Mouse (Mus musculus) neural tube, embryonic 13.5 days (tissue): ENCODE results near the gene Igfbp7. TPM values are rescaled to one million over a fixed set of nuclear protein-coding genes. Genes with fewer than 3 reads are reported as not detected.
A peak's percentile ranks its signal among the peaks of the same experiment; 100 is the strongest.
"Not testable (repeated sequence)": the region's sequence is repeated elsewhere in the genome, so short reads cannot be mapped to it uniquely, and the experiment has no call there.

Experiments used
- ATAC-seq: fragments of 200-750 bp; cut with Nextera tagmentation; 2 replicates; pipeline ENCODE4 v1.8.0; 2017; ENCODE audit warnings: low read depth, mild to moderate bottlenecking, moderate TSS enrichment, moderate library complexity
- H3K27ac ChIP-seq: fragments of 300-500 bp; sonication (generic); replicated peaks from 2 replicates; pipeline ENCODE4 v1.5.1; 2015; ENCODE audit warnings: moderate library complexity, mild to moderate bottlenecking, inconsistent platforms
- H3K27me3 ChIP-seq: fragments of 300-500 bp; sonication (generic); 2 replicates; pipeline ENCODE4 v1.6.1; 2015; ENCODE audit warnings: mild to moderate bottlenecking, inconsistent platforms
- H3K36me3 ChIP-seq: fragments of 300-500 bp; sonication (generic); 2 replicates; pipeline ENCODE4 v1.6.1; 2015; ENCODE audit warnings: mild to moderate bottlenecking, inconsistent platforms
- H3K4me1 ChIP-seq: fragments of 300-500 bp; sonication (generic); replicated peaks from 2 replicates; pipeline ENCODE4 v1.6.1; 2015; ENCODE audit warnings: inconsistent platforms
- H3K4me2 ChIP-seq: fragments of 300-500 bp; sonication (generic); 2 replicates; pipeline ENCODE4 v1.6.1; 2015; ENCODE audit warnings: inconsistent platforms, mild to moderate bottlenecking, moderate library complexity
- H3K4me3 ChIP-seq: fragments of 300-500 bp; sonication (generic); 2 replicates; pipeline ENCODE4 v1.5.1; 2015; ENCODE audit warnings: mild to moderate bottlenecking, inconsistent platforms
- H3K9ac ChIP-seq: fragments of 300-500 bp; sonication (generic); 2 replicates; pipeline ENCODE4 v1.6.1; 2015; ENCODE audit warnings: moderate library complexity, mild to moderate bottlenecking, inconsistent platforms
- H3K9me3 ChIP-seq: fragments of 300-500 bp; sonication (generic); 2 replicates; pipeline ENCODE4 v1.6.1; 2016; ENCODE audit warnings: inconsistent platforms
- WGBS: fragments of 180-500 bp; shearing (Covaris S2); methylation state at CpG from one replicate; pipeline ENCODE4 v1.1.7; 2015; 5-methylcytosine and 5-hydroxymethylcytosine counted together
- polyA plus RNA-seq: library from polyadenylated mRNA; unstranded; fragments of >200 nt; fragmentation: Nextera tagmentation; extraction: Ambion mirVana; gene quantifications from 2 replicates; pipeline ENCODE4 v1.2.1, GENCODE M21; 2015

Igfbp7 gene
- polyA plus RNA-seq, 1 experiment from 2014 or later, result 62.6 TPM

- H3K27me3 ChIP-seq, result no peaks in the 10 kb centered on the region
- WGBS, result 41% methylated on average over 11 of the region's 11 CpGs
- no peak overlapping the region for H3K27ac ChIP-seq
- peaks cover 15% of the 10 kb centered on the region for H3K4me1 ChIP-seq
- H3K36me3 ChIP-seq, result no peaks in the 10 kb centered on the region
- no peak overlapping the region for H3K4me3 ChIP-seq
- no peak overlapping the region; the same call in 1 of the 2 replicates for H3K4me2 ChIP-seq
- ATAC-seq, result peak; percentile 57; the same call in 1 of the 2 replicates
- H3K9ac ChIP-seq, result no peak overlapping the region
- no peaks in the 10 kb centered on the region for H3K9me3 ChIP-seq
Observed at GRCm38 (mm10) chr5:77430471-77430870, 22.6 kb upstream of the Igfbp7 start.

GRCm38 (mm10) chr5:77430049-77430448 is 22.2 kb upstream of the Igfbp7 start:
- no peak overlapping the region; the same call in 1 of the 2 replicates for H3K4me2 ChIP-seq
- ATAC-seq, result peak; percentile 79
- peaks cover 15% of the 10 kb centered on the region for H3K4me1 ChIP-seq
- no peak overlapping the region for H3K4me3 ChIP-seq
- no peaks in the 10 kb centered on the region for H3K9me3 ChIP-seq
- H3K36me3 ChIP-seq, result no peaks in the 10 kb centered on the region
- H3K9ac ChIP-seq, result no peak overlapping the region
- WGBS, result 61% methylated on average over 4 of the region's 4 CpGs
- H3K27me3 ChIP-seq, result no peaks in the 10 kb centered on the region
- H3K27ac ChIP-seq, result no peak overlapping the region

GRCm38 (mm10) chr5:77428526-77428925 is 20.7 kb upstream of the Igfbp7 start:
- Histone ChIP-seq H3K27ac (no peak overlapping the region), H3K9ac (no peak overlapping the region), H3K4me2 (no peak overlapping the region), H3K27me3 (no peaks in the 10 kb centered on the region), H3K4me3 (no peak overlapping the region), H3K9me3 (no peaks in the 10 kb centered on the region), H3K36me3 (no peaks in the 10 kb centered on the region), H3K4me1 (peaks cover 15% of the 10 kb centered on the region)
- no peak for ATAC-seq
- WGBS, result 83% methylated on average over 4 of the region's 4 CpGs

GRCm38 (mm10) chr5:77427986-77428385 is 20.1 kb upstream of the Igfbp7 start:
- no peak for ATAC-seq
- no peaks in the 10 kb centered on the region for H3K27me3 ChIP-seq
- no peak overlapping the region for H3K27ac ChIP-seq
- H3K4me3 ChIP-seq, result no peak overlapping the region
- 0 out of 2 replicates have a peak, but pooled peaks cover under 1% of the 10 kb centered on the region for H3K9me3 ChIP-seq
- no peak overlapping the region for H3K4me2 ChIP-seq
- peaks cover 15% of the 10 kb centered on the region for H3K4me1 ChIP-seq
- 90% methylated on average over 5 of the region's 5 CpGs for WGBS
- H3K9ac ChIP-seq, result no peak overlapping the region
- no peaks in the 10 kb centered on the region for H3K36me3 ChIP-seq

GRCm38 (mm10) chr5:77425721-77426500 is 18.1 kb upstream of the Igfbp7 start:
- Histone ChIP-seq H3K4me2 (no peak overlapping the region), H3K36me3 (no peaks in the 10 kb centered on the region), H3K9ac (no peak overlapping the region), H3K4me3 (no peak overlapping the region), H3K9me3 (0 out of 2 replicates have a peak, but pooled peaks cover 4% of the 10 kb centered on the region), H3K27me3 (no peaks in the 10 kb centered on the region), H3K27ac (no peak overlapping the region), H3K4me1 (peaks cover 10% of the 10 kb centered on the region)
- ATAC-seq, result no peak
- WGBS, result 77% methylated on average over 7 of the region's 7 CpGs

- H3K9me3 ChIP-seq, H3K27ac ChIP-seq, H3K36me3 ChIP-seq, H3K27me3 ChIP-seq, H3K4me2 ChIP-seq, H3K4me1 ChIP-seq, H3K9ac ChIP-seq, ATAC-seq, H3K4me3 ChIP-seq: not testable (repeated sequence)
- WGBS, result 68% methylated on average over 4 of the region's 4 CpGs
Observed at GRCm38 (mm10) chr5:77419537-77419936, 11.7 kb upstream of the Igfbp7 start.

- H3K27ac ChIP-seq, result no peak overlapping the region
- no peaks in the 10 kb centered on the region for H3K36me3 ChIP-seq
- no peak for ATAC-seq
- no peaks in the 10 kb centered on the region for H3K4me1 ChIP-seq
- H3K9ac ChIP-seq, result no peak overlapping the region
- H3K4me3 ChIP-seq, result no peak overlapping the region
- no peaks in the 10 kb centered on the region for H3K27me3 ChIP-seq
- no peaks in the 10 kb centered on the region for H3K9me3 ChIP-seq
- no peak overlapping the region for H3K4me2 ChIP-seq
- 82% methylated on average over 6 of the region's 6 CpGs for WGBS
Observed at GRCm38 (mm10) chr5:77416058-77416457, 8.2 kb upstream of the Igfbp7 start.

- Histone ChIP-seq H3K4me3 (no peak overlapping the region), H3K4me1 (peaks cover 10% of the 10 kb centered on the region), H3K36me3 (no peaks in the 10 kb centered on the region), H3K27ac (no peak overlapping the region), H3K9ac (no peak overlapping the region), H3K9me3 (no peaks in the 10 kb centered on the region), H3K4me2 (no peak overlapping the region), H3K27me3 (peaks cover 41% of the 10 kb centered on the region)
- WGBS, result 92% methylated on average over 6 of the region's 6 CpGs
- ATAC-seq, result no peak
Observed at GRCm38 (mm10) chr5:77408530-77408929, 689 bp upstream of the Igfbp7 start.

- H3K4me2 ChIP-seq, result peak overlapping the region; percentile 3; the same call in 1 of the 2 replicates
- H3K36me3 ChIP-seq, result no peaks in the 10 kb centered on the region
- H3K27ac ChIP-seq, result no peak overlapping the region
- H3K4me1 ChIP-seq, result peaks cover 10% of the 10 kb centered on the region
- no peak overlapping the region for H3K9ac ChIP-seq
- H3K27me3 ChIP-seq, result peaks cover 44% of the 10 kb centered on the region
- WGBS, result 54% methylated on average over 5 of the region's 5 CpGs
- H3K9me3 ChIP-seq, result no peaks in the 10 kb centered on the region
- peak overlapping the region; percentile 1; the same call in 1 of the 2 replicates for H3K4me3 ChIP-seq
- ATAC-seq, result no peak
Observed at GRCm38 (mm10) chr5:77406371-77406871, 1.4 kb downstream of the Igfbp7 start.

DNA sequence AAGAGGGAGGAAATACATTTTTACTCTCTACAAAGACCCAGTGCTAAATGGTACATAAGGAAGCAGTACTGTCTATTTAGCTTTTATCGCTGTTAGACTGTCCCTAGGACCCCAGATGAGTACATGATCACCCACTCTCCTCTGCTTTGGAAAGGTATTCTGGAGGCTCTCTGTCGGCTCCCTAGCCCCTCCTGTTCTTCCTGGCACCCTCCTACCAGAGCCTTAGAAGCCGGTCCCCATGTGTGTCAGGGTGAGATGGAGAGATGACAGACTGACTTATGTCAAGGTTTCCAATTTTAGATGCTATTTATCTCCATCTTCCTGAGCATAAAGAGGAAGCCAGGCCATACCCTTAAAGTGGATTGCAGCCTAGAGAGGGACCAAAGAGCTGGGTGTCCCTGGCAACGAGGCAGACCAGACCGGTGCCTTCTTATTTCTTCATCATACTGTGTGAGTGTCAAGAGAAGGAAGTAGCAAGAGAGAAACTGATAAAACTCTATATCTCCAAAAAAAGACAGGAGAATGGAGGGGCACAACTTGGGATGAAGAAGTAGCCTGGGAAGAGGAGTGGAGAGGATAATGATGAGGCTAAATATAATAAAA is 2.3 kb downstream of the Igfbp7 start:
- no peak for ATAC-seq
- 70% methylated on average over 5 of the region's 5 CpGs for WGBS
- no peak overlapping the region for H3K4me3 ChIP-seq

DNA sequence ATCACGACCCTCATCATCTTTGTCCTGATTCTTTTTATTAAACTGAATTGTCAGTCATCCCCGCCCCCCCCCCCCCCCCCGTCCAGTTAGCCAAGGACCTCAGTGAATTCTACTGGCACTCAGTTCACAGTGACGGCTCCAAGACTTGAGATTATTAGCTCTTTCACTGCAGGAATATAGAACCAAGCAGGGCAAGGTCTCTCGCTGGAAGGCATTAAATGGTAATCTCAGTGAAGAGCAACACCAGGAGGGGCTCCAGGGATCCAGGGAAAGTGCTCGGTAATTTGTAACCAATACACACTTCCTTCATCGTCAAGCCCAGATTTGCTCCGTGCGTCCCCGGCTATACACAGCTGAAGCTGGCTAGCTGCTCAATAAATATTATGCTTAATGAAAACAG is 2.9 kb downstream of the Igfbp7 start:
- no peak overlapping the region for H3K9ac ChIP-seq
- peaks cover 10% of the 10 kb centered on the region for H3K4me1 ChIP-seq
- H3K4me3 ChIP-seq, result no peak overlapping the region
- no peak for ATAC-seq
- no peaks in the 10 kb centered on the region for H3K9me3 ChIP-seq
- 67% methylated on average over 10 of the region's 10 CpGs for WGBS
- H3K4me2 ChIP-seq, result no peak overlapping the region
- no peaks in the 10 kb centered on the region for H3K36me3 ChIP-seq
- no peak overlapping the region for H3K27ac ChIP-seq
- H3K27me3 ChIP-seq, result peaks cover 44% of the 10 kb centered on the region

More for the DNA sequence above, 2.3 kb downstream of the Igfbp7 start:
- no peak overlapping the region for H3K4me2 ChIP-seq
- peaks cover 10% of the 10 kb centered on the region for H3K4me1 ChIP-seq
- no peaks in the 10 kb centered on the region for H3K9me3 ChIP-seq
- H3K9ac ChIP-seq, result no peak overlapping the region
- H3K27ac ChIP-seq, result no peak overlapping the region
- H3K27me3 ChIP-seq, result peaks cover 44% of the 10 kb centered on the region
- no peaks in the 10 kb centered on the region for H3K36me3 ChIP-seq

DNA sequence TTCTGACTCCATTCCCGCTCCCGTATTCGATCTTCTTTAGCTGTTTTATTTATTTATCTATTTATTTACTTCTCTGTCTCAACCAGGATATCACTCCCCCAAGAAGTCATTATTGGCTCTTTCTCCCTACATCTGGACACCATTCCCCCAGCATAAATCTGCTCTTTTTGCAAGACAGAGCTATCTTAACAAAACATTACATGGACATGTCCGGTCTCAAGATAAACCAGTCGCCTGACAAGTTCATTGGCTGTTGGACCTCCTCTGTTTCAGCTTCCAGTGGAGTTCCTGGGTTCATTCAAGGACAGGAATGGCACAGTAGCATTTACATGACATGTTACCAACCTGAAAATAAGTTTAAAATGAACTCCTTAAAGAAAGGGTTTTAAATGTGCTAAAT is 4.9 kb downstream of the Igfbp7 start:
- WGBS, result 91% methylated on average over 5 of the region's 5 CpGs
- H3K36me3 ChIP-seq, result no peaks in the 10 kb centered on the region
- H3K27ac ChIP-seq, result no peak overlapping the region
- no peaks in the 10 kb centered on the region for H3K9me3 ChIP-seq
- ATAC-seq, result no peak
- H3K9ac ChIP-seq, result no peak overlapping the region
- H3K27me3 ChIP-seq, result peaks cover 35% of the 10 kb centered on the region
- H3K4me1 ChIP-seq, result peaks cover 7% of the 10 kb centered on the region
- no peak overlapping the region for H3K4me3 ChIP-seq
- no peak overlapping the region for H3K4me2 ChIP-seq
